Mouse (Mus musculus): ENCODE results near the gene Olfr374.

GRCm38 (mm10) chr8:72084744-72085143, 22.1 kb upstream of the Olfr374 start:
- TF ChIP-seq CTCF (IDR thresholded peaks at IDR 0.05; ENCODE audit: low read depth, low read length) (no peak), EP300 (IDR thresholded peaks at IDR 0.05; ENCODE audit: insufficient read depth, low read depth, low read length) (no peak)

Measured in ES-Bruce4 (cell line).